Mouse (Mus musculus) ES-Bruce4 (cell line): ENCODE results near the gene Cmip. TPM values are rescaled to one million over a fixed set of nuclear protein-coding genes. Genes with fewer than 3 reads are reported as not detected.
A peak's percentile ranks its signal among the peaks of the same experiment; 100 is the strongest.

Source experiments
- H3K27ac ChIP-seq: 2 replicates; pipeline ENCODE4 v1.5.1; 2012; ENCODE audit warnings: low read length, inconsistent platforms; ENCODE audit not compliant: insufficient read depth
- H3K27me3 ChIP-seq: 2 replicates; pipeline ENCODE4 v1.6.1; 2012; ENCODE audit warnings: mild to moderate bottlenecking, low read length, inconsistent platforms; ENCODE audit not compliant: control insufficient read depth, poor library complexity, insufficient read depth, severe bottlenecking
- H3K36me3 ChIP-seq: 2 replicates; pipeline ENCODE4 v1.6.1; 2012; ENCODE audit warnings: inconsistent platforms, mild to moderate bottlenecking, low read length, moderate library complexity; ENCODE audit not compliant: control insufficient read depth, poor library complexity, insufficient read depth, severe bottlenecking
- H3K4me1 ChIP-seq: one replicate; pipeline ENCODE4 v1.8.1; 2011; ENCODE audit warnings: low read length; ENCODE audit not compliant: control insufficient read depth, insufficient read depth
- H3K4me3 ChIP-seq: 2 replicates; pipeline ENCODE4 v1.5.1; 2011; ENCODE audit warnings: low read depth, mild to moderate bottlenecking, low read length
- H3K9ac ChIP-seq: 2 replicates; pipeline ENCODE4 v1.6.1; 2012; ENCODE audit warnings: low read depth, mild to moderate bottlenecking, inconsistent platforms; ENCODE audit not compliant: poor library complexity, severe bottlenecking
- H3K9me3 ChIP-seq: replicated peaks from 2 replicates; pipeline ENCODE4 v1.6.1; 2012; ENCODE audit warnings: mild to moderate bottlenecking, low read length, inconsistent platforms; ENCODE audit not compliant: control insufficient read depth, poor library complexity, insufficient read depth, severe bottlenecking
- CTCF ChIP-seq: IDR thresholded peaks from one replicate; pipeline ENCODE4 v1.8.1; 2011; ENCODE audit warnings: low read depth, low read length
- EP300 ChIP-seq: IDR thresholded peaks from 2 replicates; pipeline ENCODE4 v1.6.1; 2011; ENCODE audit warnings: low read depth, low read length; ENCODE audit not compliant: insufficient read depth
- POLR2A ChIP-seq: IDR thresholded peaks from one replicate; pipeline ENCODE4 v1.8.1; 2011; ENCODE audit warnings: low read length; ENCODE audit not compliant: insufficient read depth
- polyA plus RNA-seq: library from polyadenylated mRNA; stranded (reverse); fragments of >200 nt; gene quantifications from 2 replicates; pipeline ENCODE4 v1.2.4, GENCODE M21; 2011; ENCODE audit warnings: low read depth; ENCODE audit not compliant: missing spikeins, insufficient read depth, insufficient read length

Cmip gene
- polyA plus RNA-seq, 1 experiment: 67.9 TPM

DNA sequence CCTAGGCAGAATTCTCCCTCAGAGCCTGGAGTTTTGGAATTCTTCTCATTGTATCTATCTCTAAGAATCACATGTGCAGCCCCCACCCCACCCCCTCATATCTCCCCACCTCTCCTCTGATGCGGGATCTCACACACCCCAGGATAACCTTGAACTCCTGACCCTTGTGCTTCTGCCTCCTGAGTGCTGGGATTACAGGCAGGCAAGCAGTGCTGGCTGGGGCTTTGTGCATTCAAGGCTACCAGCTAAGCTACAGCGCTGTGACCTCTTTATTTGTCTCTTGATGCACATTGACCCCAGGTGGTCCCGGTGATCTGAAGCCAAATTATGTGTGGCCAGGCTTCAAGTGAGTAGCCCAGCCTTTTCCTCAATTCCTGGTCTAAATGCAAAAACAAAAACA, 15.0 kb upstream of the Cmip start:
- H3K4me1 ChIP-seq: peaks cover 7% of the 10 kb centered on the region
- H3K27ac ChIP-seq: peak overlapping the region; percentile 90
- TF ChIP-seq EP300 (peak; percentile 99), POLR2A (no peak)
- no peaks in the 10 kb centered on the region for H3K36me3 ChIP-seq
- H3K9ac ChIP-seq: peak overlapping the region; percentile 20; the same call in 1 of the 2 replicates
- H3K4me3 ChIP-seq: no peak overlapping the region
- no peaks in the 10 kb centered on the region for H3K27me3 ChIP-seq
- H3K9me3 ChIP-seq: no peaks in the 10 kb centered on the region

- TF ChIP-seq EP300 (no peak), POLR2A (no peak), CTCF (no peak)
- Histone ChIP-seq H3K36me3 (no peaks in the 10 kb centered on the region), H3K4me3 (no peak overlapping the region), H3K9me3 (no peaks in the 10 kb centered on the region), H3K4me1 (peaks cover 7% of the 10 kb centered on the region), H3K9ac (peak overlapping the region; percentile 20), H3K27me3 (no peaks in the 10 kb centered on the region), H3K27ac (peak overlapping the region; percentile 90)
Observed at GRCm38 (mm10) chr8:117242286-117242685, 14.6 kb upstream of the Cmip start.

DNA sequence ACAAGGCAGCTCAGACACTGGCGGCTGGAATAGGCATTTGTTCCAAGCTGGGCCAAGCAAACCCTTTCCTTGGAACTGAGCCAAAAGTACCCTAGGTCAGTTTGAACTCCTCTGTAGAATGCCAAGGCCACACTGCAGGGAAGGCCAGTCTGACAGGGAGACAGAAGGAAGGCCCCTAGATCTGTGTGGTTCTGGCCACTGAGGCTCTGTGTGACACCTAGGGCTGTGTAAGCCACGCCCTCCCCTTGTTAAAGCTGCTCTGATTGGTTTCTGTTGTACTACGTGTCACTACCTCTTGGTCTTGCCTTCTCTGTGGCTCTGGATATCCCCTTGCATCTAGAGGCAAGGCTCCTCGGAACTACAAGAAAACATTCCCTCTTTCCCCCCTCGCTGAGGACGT, 12.3 kb upstream of the Cmip start:
- 0 out of 2 replicates have a peak overlapping the region, but pooled peaks have one; percentile 7 for H3K9ac ChIP-seq
- no peaks in the 10 kb centered on the region for H3K27me3 ChIP-seq
- peak overlapping the region; percentile 38 for H3K4me3 ChIP-seq
- H3K36me3 ChIP-seq: no peaks in the 10 kb centered on the region
- H3K27ac ChIP-seq: peak overlapping the region; percentile 60; the same call in 1 of the 2 replicates
- no peak for TF ChIP-seq CTCF
- no peak for TF ChIP-seq EP300
- peak; percentile 71 for TF ChIP-seq POLR2A
- peaks cover 7% of the 10 kb centered on the region for H3K4me1 ChIP-seq
- H3K9me3 ChIP-seq: no peaks in the 10 kb centered on the region

DNA sequence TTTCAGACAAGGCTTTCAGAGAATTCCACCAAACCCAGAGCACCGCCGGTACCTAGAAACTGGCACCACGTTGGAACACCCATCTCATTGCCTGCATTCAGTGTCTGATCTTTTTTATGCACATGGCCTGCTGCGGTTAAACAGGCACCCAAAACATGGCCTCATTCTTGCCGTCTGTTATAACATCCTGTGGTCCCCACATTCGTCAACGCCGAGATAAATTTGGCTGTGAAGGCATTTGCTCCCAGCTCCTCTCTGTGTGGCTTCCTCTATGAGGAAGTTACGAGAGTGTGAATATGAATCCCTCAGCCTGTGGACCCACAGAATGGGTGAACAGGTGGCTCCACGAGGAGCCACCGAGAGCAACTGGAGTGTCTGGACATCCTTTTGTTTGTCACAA, 8.5 kb upstream of the Cmip start:
- Histone ChIP-seq H3K4me3 (no peak overlapping the region), H3K27me3 (no peaks in the 10 kb centered on the region), H3K9me3 (no peaks in the 10 kb centered on the region), H3K4me1 (peaks cover 2% of the 10 kb centered on the region), H3K9ac (no peak overlapping the region), H3K27ac (no peak overlapping the region), H3K36me3 (no peaks in the 10 kb centered on the region)
- TF ChIP-seq CTCF (no peak), POLR2A (no peak), EP300 (no peak)

DNA sequence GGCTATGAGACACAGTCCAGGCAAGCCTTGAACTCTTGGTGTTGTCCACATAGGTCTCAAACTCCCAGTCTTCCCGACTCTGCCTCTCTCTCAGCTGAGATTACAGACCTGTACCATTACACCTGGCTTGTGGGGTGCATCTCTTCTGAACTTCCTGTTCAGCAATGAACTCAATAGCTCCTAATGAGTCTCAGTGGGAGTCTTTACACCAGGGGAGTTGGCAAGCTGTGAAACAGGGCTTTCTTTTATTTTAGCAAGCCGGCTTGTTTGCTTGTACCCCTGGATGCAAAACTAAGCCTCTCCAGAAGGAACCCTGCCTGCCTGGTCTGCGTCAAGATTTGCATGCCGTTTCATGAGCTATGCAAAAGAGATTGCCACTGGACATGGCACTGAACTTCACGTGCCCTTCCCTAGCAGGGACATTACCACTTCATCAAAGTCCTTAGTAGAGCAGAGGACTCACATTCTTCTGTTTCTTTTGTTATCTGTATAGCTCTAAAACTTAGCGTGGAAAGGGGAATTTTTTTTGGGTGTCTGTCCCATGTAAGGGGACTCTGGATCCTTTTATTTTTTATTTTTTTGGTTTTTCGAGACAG, 5.7 kb upstream of the Cmip start:
- Histone ChIP-seq H3K4me1 (no peaks in the 10 kb centered on the region), H3K4me3 (no peak overlapping the region), H3K36me3 (no peaks in the 10 kb centered on the region), H3K9me3 (no peaks in the 10 kb centered on the region), H3K27ac (no peak overlapping the region), H3K27me3 (no peaks in the 10 kb centered on the region), H3K9ac (no peak overlapping the region)
- TF ChIP-seq EP300: no peak
- TF ChIP-seq POLR2A: no peak
- no peak for TF ChIP-seq CTCF

- Histone ChIP-seq H3K9me3 (no peaks in the 10 kb centered on the region), H3K27me3 (no peaks in the 10 kb centered on the region), H3K4me1 (no peaks in the 10 kb centered on the region), H3K4me3 (no peak overlapping the region), H3K36me3 (no peaks in the 10 kb centered on the region), H3K9ac (no peak overlapping the region), H3K27ac (no peak overlapping the region)
- TF ChIP-seq EP300 (no peak), CTCF (no peak), POLR2A (no peak)
Observed at GRCm38 (mm10) chr8:117252650-117253049, 4.2 kb upstream of the Cmip start.
